Mouse (Mus musculus) testis, adult 2 months (tissue): ENCODE measurements at regions not wholly inside any gene's neighbourhood (a gene's known extent, or its start where the extent isn't known, plus 50 kb on each side); places are given as distances from the start of the nearest gene placed in this dataset.

Source experiments
- H3K27ac ChIP-seq: fragments of 200-500 bp; 2 replicates; pipeline ENCODE4 v1.5.1; 2012; ENCODE audit warnings: low read depth, low read length; ENCODE audit not compliant: control insufficient read depth, insufficient read depth
- H3K27me3 ChIP-seq: fragments of 200-500 bp; 2 replicates; pipeline ENCODE4 v1.6.1; 2012; ENCODE audit warnings: mild to moderate bottlenecking, low read length, moderate library complexity; ENCODE audit not compliant: control insufficient read depth, insufficient read depth
- H3K36me3 ChIP-seq: fragments of 200-500 bp; 2 replicates; pipeline ENCODE4 v1.6.1; 2012; ENCODE audit warnings: mild to moderate bottlenecking, low read length; ENCODE audit not compliant: control insufficient read depth, insufficient read depth
- H3K4me1 ChIP-seq: fragments of 200-500 bp; 2 replicates; pipeline ENCODE4 v1.6.1; 2012; ENCODE audit warnings: low read length; ENCODE audit not compliant: control insufficient read depth, insufficient read depth
- H3K4me3 ChIP-seq: fragments of 200-500 bp; 2 replicates; pipeline ENCODE4 v1.5.1; 2012; ENCODE audit warnings: low read depth, mild to moderate bottlenecking, low read length, moderate library complexity, mixed read lengths; ENCODE audit not compliant: control insufficient read depth
- CTCF ChIP-seq: fragments of 200-500 bp; IDR thresholded peaks from 2 replicates; pipeline ENCODE4 v1.5.1; 2012; ENCODE audit warnings: low read depth, mild to moderate bottlenecking, inconsistent platforms, low read length, moderate library complexity; ENCODE audit not compliant: control insufficient read depth, insufficient read depth, insufficient replicate concordance
- POLR2A ChIP-seq: fragments of 200-500 bp; IDR thresholded peaks from 2 replicates; pipeline ENCODE4 v1.6.1; 2012; ENCODE audit warnings: low read depth, mild to moderate bottlenecking, inconsistent platforms, low read length, moderate library complexity; ENCODE audit not compliant: control insufficient read depth

GRCm38 (mm10) chr10:37873925-37874324, 735.2 kb upstream of the Marcks start:
- Histone ChIP-seq H3K4me1 (no peaks in the 10 kb centered on the region), H3K27ac (no peak overlapping the region), H3K4me3 (no peak overlapping the region), H3K27me3 (no peaks in the 10 kb centered on the region), H3K36me3 (no peaks in the 10 kb centered on the region)
- TF ChIP-seq CTCF (no peak), POLR2A (no peak)

- Histone ChIP-seq H3K27me3 (no peaks in the 10 kb centered on the region), H3K4me3 (no peak overlapping the region), H3K27ac (no peak overlapping the region), H3K4me1 (no peaks in the 10 kb centered on the region), H3K36me3 (no peaks in the 10 kb centered on the region)
- TF ChIP-seq POLR2A (no peak), CTCF (no peak)
Observed at GRCm38 (mm10) chr10:37861001-37861400, 722.3 kb upstream of the Marcks start.

GRCm38 (mm10) chr10:37849291-37849846, 710.6 kb upstream of the Marcks start:
- TF ChIP-seq POLR2A (no peak), CTCF (no peak)
- H3K27me3 ChIP-seq = no peaks in the 10 kb centered on the region
- no peak overlapping the region for H3K4me3 ChIP-seq
- no peaks in the 10 kb centered on the region for H3K4me1 ChIP-seq
- no peak overlapping the region for H3K27ac ChIP-seq
- H3K36me3 ChIP-seq = no peaks in the 10 kb centered on the region

- no peak for TF ChIP-seq POLR2A
- TF ChIP-seq CTCF = no peak
- no peaks in the 10 kb centered on the region for H3K36me3 ChIP-seq
- H3K27me3 ChIP-seq = no peaks in the 10 kb centered on the region
- no peak overlapping the region for H3K4me3 ChIP-seq
- no peaks in the 10 kb centered on the region for H3K4me1 ChIP-seq
- H3K27ac ChIP-seq = no peak overlapping the region
Observed at GRCm38 (mm10) chr10:37842820-37843219, 704.1 kb upstream of the Marcks start.

- Histone ChIP-seq H3K27ac (no peak overlapping the region), H3K27me3 (no peaks in the 10 kb centered on the region), H3K36me3 (no peaks in the 10 kb centered on the region), H3K4me3 (no peak overlapping the region), H3K4me1 (no peaks in the 10 kb centered on the region)
- no peak for TF ChIP-seq CTCF
- no peak for TF ChIP-seq POLR2A
Observed at GRCm38 (mm10) chr10:37841842-37842241, 703.1 kb upstream of the Marcks start.

GRCm38 (mm10) chr10:37837721-37838120, 699.0 kb upstream of the Marcks start:
- Histone ChIP-seq H3K27me3 (no peaks in the 10 kb centered on the region), H3K36me3 (no peaks in the 10 kb centered on the region), H3K4me3 (no peak overlapping the region), H3K27ac (no peak overlapping the region), H3K4me1 (no peaks in the 10 kb centered on the region)
- TF ChIP-seq CTCF (no peak), POLR2A (no peak)

- Histone ChIP-seq H3K4me3 (no peak overlapping the region), H3K4me1 (no peaks in the 10 kb centered on the region), H3K27ac (no peak overlapping the region), H3K27me3 (no peaks in the 10 kb centered on the region), H3K36me3 (no peaks in the 10 kb centered on the region)
- TF ChIP-seq CTCF (no peak), POLR2A (no peak)
Observed at GRCm38 (mm10) chr10:37813026-37813425, 674.3 kb upstream of the Marcks start.

- Histone ChIP-seq H3K36me3 (no peaks in the 10 kb centered on the region), H3K27ac (no peak overlapping the region), H3K4me3 (no peak overlapping the region), H3K27me3 (no peaks in the 10 kb centered on the region), H3K4me1 (no peaks in the 10 kb centered on the region)
- TF ChIP-seq POLR2A = no peak
- no peak for TF ChIP-seq CTCF
Observed at GRCm38 (mm10) chr10:37812405-37812851, 673.7 kb upstream of the Marcks start.
